Mouse (Mus musculus) lung, embryonic 14.5 days (tissue): ENCODE measurements around the gene Keap1. TPM values are rescaled to one million over a fixed set of nuclear protein-coding genes. Genes with fewer than 3 reads are reported as not detected.
"Not testable (repeated sequence)": the region's sequence is repeated elsewhere in the genome, so short reads cannot be mapped to it uniquely, and the experiment has no call there.

Source experiments
- ATAC-seq: fragments of 200-750 bp; cut with Nextera tagmentation; 2 replicates; pipeline ENCODE4 v1.8.0; 2017; ENCODE audit warnings: mild to moderate bottlenecking, moderate TSS enrichment, moderate library complexity; ENCODE audit not compliant: insufficient read depth
- DNase-seq: peaks from one replicate; pipeline ENCODE4 v3.0.0-alpha.2; 2015
- H3K27ac ChIP-seq: fragments of 300-500 bp; sonication (generic); 2 replicates; pipeline ENCODE4 v1.5.1; 2014; ENCODE audit warnings: low read depth, mild to moderate bottlenecking, moderate library complexity
- H3K27me3 ChIP-seq: fragments of 300-500 bp; sonication (generic); 2 replicates; pipeline ENCODE4 v1.6.1; 2014; ENCODE audit warnings: low read length, control low read depth; ENCODE audit not compliant: insufficient read depth
- H3K36me3 ChIP-seq: fragments of 300-500 bp; sonication (generic); 2 replicates; pipeline ENCODE4 v1.6.1; 2014; ENCODE audit warnings: control low read depth; ENCODE audit not compliant: insufficient read depth
- H3K4me1 ChIP-seq: fragments of 300-500 bp; sonication (generic); 2 replicates; pipeline ENCODE4 v1.6.1; 2014; ENCODE audit warnings: antibody characterized with exemption, control low read depth; ENCODE audit not compliant: insufficient read depth
- H3K4me2 ChIP-seq: fragments of 300-500 bp; sonication (generic); 2 replicates; pipeline ENCODE4 v1.6.1; 2014; ENCODE audit warnings: mild to moderate bottlenecking
- H3K4me3 ChIP-seq: fragments of 300-500 bp; sonication (generic); 2 replicates; pipeline ENCODE4 v1.5.1; 2014; ENCODE audit warnings: low read depth, low read length
- H3K9ac ChIP-seq: fragments of 300-500 bp; sonication (generic); 2 replicates; pipeline ENCODE4 v1.6.1; 2014
- H3K9me3 ChIP-seq: fragments of 300-500 bp; sonication (generic); 2 replicates; pipeline ENCODE4 v1.6.1; 2016; ENCODE audit warnings: low read depth, low read length, control low read depth
- CTCF ChIP-seq: IDR thresholded peaks from 2 replicates; pipeline ENCODE4 v1.5.1; 2016; ENCODE audit warnings: antibody characterized with exemption, low read depth
- WGBS: fragments of 180-500 bp; shearing (Covaris S2); extraction: QIAGEN DNeasy Blood & Tissue Kit; methylation state at CpG from one replicate; pipeline ENCODE4 v1.1.7; 2014; 5-methylcytosine and 5-hydroxymethylcytosine counted together
- polyA plus RNA-seq: library from polyadenylated mRNA; unstranded; fragments of >200 nt; fragmentation: Nextera tagmentation; extraction: Ambion mirVana; gene quantifications from 2 replicates; pipeline ENCODE4 v1.2.1, GENCODE M21; 2014

Gene Keap1
- polyA plus RNA-seq, 1 experiment from 2014 or later: 44.6 TPM

DNA sequence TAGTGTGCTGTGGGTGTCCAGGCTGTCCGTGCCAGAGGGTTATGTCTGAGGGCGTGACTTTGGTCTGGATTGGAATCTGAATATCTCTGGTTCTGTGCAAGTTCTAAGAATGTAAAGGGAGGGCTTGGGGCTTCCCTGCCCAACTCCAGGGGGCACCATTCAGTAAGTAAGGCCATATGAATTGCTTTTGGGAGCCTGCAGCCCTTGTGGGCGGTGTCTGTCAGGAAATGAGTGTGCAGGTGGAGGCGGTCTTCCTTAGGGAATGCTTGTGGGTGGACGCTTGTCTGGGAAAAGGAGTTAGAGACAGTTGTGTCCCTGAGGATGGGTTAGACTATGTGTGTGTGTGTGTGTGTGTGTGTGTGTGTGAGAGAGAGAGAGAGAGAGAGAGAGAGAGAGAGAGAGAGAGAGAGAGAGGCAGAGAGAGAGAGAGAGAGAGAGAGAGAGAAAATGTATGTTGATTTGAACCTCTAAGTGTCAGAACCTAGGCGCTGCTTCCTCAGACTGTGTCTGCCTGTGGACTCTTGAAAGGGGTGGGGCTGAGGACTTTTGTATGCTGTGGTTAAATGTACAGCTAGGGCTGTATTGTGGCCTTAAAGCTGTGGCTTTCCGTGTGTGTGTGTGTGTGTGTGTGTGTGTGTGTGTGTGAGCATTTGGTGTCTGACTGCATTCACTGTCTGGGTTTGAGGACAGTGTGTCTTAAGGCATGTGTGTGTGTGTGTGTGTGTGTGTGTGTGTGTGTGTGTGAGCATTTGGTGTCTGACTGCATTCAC lies 43.2 kb downstream of the Keap1 start:
- whole genome bisulfite sequencing: 47% methylated on average over 7 of the region's 7 CpGs
- H3K27me3 ChIP-seq, H3K9me3 ChIP-seq, H3K36me3 ChIP-seq, H3K4me3 ChIP-seq, H3K4me2 ChIP-seq, DNase-seq, H3K4me1 ChIP-seq, H3K9ac ChIP-seq, H3K27ac ChIP-seq: not testable (repeated sequence)
- TF ChIP-seq CTCF: peak; percentile 10; the same call in 1 of the 2 replicates
- ATAC-seq: peak; percentile 21; the same call in 1 of the 2 replicates

DNA sequence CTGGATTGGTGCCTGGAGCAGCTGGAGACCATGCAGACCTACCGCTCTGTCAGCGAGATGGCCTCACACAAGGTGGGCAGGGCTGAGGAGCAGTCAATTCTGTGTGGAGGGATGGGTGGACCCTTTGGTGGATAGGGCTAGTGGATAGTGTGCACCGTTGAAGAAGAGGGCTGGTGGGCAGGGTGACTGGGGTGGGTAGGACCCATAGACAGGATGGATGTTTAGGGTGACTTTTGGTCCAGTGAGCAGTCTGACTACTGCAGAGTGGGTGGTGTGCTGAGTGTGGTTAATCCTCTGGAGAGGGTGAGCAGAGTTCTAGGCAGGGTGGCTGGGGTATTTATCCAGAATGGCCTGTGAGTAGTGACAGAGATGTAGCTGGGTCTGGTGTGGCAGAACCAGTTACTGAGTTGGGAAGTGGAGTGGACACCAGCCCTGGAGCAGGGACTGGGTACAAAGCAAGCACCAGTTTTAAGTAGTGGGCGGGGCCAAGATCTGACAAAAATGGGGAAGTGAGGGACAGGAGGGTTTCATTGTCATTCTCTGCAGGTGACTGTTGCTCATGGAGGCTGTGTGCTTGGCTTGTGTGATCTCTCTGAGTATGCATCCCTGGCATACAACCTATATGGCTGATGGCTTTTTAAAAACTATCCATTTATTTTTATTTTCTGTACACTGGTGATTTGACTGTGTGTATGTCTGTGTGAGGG lies 44.2 kb downstream of the Keap1 start:
- H3K4me3 ChIP-seq: no peak overlapping the region
- H3K27me3 ChIP-seq: no peaks in the 10 kb centered on the region
- WGBS: 74% methylated on average over 4 of the region's 4 CpGs
- ATAC-seq (no peak), DNase-seq (no peak)
- no peaks in the 10 kb centered on the region for H3K9me3 ChIP-seq
- H3K4me1 ChIP-seq: no peaks in the 10 kb centered on the region; the same call in 1 of the 2 replicates
- no peak overlapping the region for H3K27ac ChIP-seq
- no peak overlapping the region for H3K9ac ChIP-seq
- TF ChIP-seq CTCF: no peak
- H3K4me2 ChIP-seq: no peak overlapping the region
- H3K36me3 ChIP-seq: no peaks in the 10 kb centered on the region

DNA sequence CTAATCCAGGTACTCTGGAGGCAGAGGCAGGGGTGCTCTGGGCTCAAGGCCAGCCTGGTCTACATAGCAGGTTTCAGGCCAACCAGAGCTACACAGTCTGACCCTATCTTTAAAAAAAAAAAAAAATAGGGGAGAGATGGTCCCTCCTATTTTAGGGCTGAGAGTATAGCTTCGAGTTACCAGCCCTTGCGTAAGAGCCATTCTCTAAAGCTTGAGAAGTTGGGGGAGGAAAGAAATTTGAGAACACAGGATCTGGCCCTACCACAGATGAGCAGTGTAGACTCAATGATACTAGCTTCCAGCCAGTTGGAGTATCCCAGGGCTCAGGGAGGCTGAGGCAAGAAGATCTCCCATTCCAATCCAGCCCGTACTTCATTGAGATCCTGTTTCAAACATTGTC lies 45.4 kb downstream of the Keap1 start:
- WGBS: 81% methylated on average over 3 of the region's 3 CpGs
- H3K36me3 ChIP-seq: no peaks in the 10 kb centered on the region
- ATAC-seq (no peak), DNase-seq (no peak)
- H3K27ac ChIP-seq: no peak overlapping the region
- no peaks in the 10 kb centered on the region; the same call in 1 of the 2 replicates for H3K4me1 ChIP-seq
- H3K27me3 ChIP-seq: no peaks in the 10 kb centered on the region
- H3K9ac ChIP-seq: no peak overlapping the region
- H3K9me3 ChIP-seq: no peaks in the 10 kb centered on the region
- no peak overlapping the region for H3K4me3 ChIP-seq
- no peak for TF ChIP-seq CTCF
- H3K4me2 ChIP-seq: no peak overlapping the region

DNA sequence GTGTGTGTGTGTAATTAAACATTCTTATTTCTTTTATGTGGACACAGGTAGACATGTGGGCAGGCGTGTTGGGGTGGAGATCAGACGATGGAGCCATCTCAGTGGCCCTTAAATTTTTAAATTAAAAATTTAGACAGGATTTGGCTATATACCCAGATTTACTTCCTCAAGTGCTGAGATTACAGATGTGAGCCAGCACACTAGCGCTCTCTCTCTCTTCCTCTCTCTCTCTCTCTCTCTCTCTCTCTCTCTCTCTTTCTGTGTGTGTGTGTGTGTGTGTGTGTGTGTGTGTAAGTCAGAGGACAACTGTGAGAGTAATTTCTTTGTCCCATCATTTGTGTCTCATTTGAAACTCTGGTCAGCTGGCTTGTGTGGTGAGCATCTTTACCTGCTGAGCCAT lies 48.5 kb downstream of the Keap1 start:
- Histone ChIP-seq H3K4me1 (no peaks in the 10 kb centered on the region), H3K27ac (no peak overlapping the region), H3K9ac (no peak overlapping the region), H3K36me3 (no peaks in the 10 kb centered on the region), H3K9me3 (no peaks in the 10 kb centered on the region), H3K4me3 (no peak overlapping the region), H3K4me2 (no peak overlapping the region), H3K27me3 (no peaks in the 10 kb centered on the region)
- TF ChIP-seq CTCF: no peak
- 76% methylated on average over 3 of the region's 3 CpGs for WGBS
- ATAC-seq: no peak
- no peak for DNase-seq

DNA sequence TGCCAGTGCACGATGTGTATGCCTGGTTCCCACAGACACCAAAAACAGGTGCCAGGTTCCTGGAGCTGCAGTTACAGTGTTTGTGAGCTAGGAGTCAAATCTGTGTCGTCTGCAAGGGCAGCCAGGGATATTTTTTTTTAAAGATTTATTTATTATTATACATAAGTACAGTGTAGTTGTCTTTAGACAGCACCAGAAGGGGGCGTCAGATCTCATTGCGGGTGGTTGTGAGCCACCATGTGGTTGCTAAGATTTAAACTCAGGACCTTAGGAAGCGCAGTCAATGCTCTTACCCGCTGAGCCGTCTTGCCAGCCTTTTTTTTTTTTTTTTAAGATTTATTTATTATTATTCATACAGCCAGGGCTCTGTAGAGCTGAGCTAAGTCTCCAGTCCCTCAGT lies 49.3 kb downstream of the Keap1 start:
- Histone ChIP-seq H3K4me3 (no peak overlapping the region), H3K27ac (no peak overlapping the region), H3K9ac (no peak overlapping the region), H3K4me1 (no peaks in the 10 kb centered on the region), H3K4me2 (no peak overlapping the region), H3K36me3 (no peaks in the 10 kb centered on the region), H3K9me3 (no peaks in the 10 kb centered on the region), H3K27me3 (0 out of 2 replicates have a peak, but pooled peaks cover 3% of the 10 kb centered on the region)
- TF ChIP-seq CTCF: peak; percentile 31; the same call in 1 of the 2 replicates
- 32% methylated on average over 7 of the region's 7 CpGs for WGBS
- DNase-seq (peak; percentile 44), ATAC-seq (no peak)

DNA sequence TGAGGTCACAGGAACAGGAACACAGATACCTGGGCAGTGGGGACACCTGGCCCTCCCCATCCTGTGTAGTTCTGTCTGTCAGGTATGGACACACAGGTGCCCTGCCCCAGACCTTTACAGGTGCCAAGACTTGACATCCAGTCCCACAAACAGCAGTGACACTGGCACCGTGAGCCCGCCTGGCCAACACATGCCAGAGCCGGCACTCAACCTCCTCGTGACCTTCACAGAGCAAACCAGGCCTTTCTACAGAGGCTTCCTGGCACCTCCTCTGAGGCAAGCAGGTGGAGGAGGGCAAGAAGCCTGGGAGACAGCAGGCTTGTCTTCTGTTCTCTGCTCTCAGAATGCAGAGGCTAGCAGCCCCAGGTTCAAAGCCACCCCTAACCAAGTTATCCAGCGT lies 53.7 kb downstream of the Keap1 start:
- no peak overlapping the region for H3K27ac ChIP-seq
- H3K4me3 ChIP-seq: no peak overlapping the region
- ATAC-seq: no peak
- no peak for TF ChIP-seq CTCF
- H3K4me1 ChIP-seq: no peaks in the 10 kb centered on the region
- no peaks in the 10 kb centered on the region for H3K36me3 ChIP-seq
- WGBS: 72% methylated on average over 5 of the region's 5 CpGs
- no peaks in the 10 kb centered on the region for H3K9me3 ChIP-seq
- no peak overlapping the region for H3K4me2 ChIP-seq
- H3K27me3 ChIP-seq: peaks cover 3% of the 10 kb centered on the region; the same call in 1 of the 2 replicates
- DNase-seq: no peak
- no peak overlapping the region for H3K9ac ChIP-seq

DNA sequence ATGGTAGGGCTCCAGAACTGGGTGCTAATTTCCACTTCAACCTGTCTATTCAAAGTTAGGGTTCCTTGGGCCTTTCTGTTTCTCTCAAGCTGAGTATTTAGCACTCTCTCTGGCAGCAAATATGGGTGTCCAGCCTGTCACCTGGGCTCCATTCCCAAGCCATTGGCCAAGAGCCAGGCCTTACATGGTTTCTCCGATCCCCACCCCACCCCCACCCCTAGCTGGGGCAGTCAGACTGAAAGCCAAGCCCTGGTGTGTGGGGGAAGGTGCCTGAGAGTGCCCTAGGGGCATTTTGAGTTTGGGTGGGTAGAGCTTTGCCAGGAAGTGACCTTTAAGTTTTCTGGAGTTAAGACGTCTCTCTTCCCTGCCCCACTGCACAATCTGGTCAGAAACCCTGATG lies 54.4 kb downstream of the Keap1 start:
- Histone ChIP-seq H3K27me3 (peaks cover 3% of the 10 kb centered on the region; the same call in 1 of the 2 replicates), H3K4me2 (peak overlapping the region; percentile 63; the same call in 1 of the 2 replicates), H3K9ac (no peak overlapping the region), H3K27ac (no peak overlapping the region), H3K9me3 (no peaks in the 10 kb centered on the region), H3K4me3 (no peak overlapping the region), H3K36me3 (no peaks in the 10 kb centered on the region), H3K4me1 (no peaks in the 10 kb centered on the region)
- no peak for ATAC-seq
- peak; percentile 38 for DNase-seq
- TF ChIP-seq CTCF: no peak
- WGBS: 14% methylated on average over 2 of the region's 2 CpGs
